Mouse (Mus musculus) liver, postnatal 0 days (tissue): ENCODE data around the gene Xylt1.

ENCODE experiments used
- CTCF ChIP-seq: sonication (generic); IDR thresholded peaks from 2 replicates; pipeline ENCODE4 v1.5.1; 2016; ENCODE audit warnings: antibody characterized with exemption, low read depth
- EP300 ChIP-seq: IDR thresholded peaks from 2 replicates; pipeline ENCODE4 v1.6.1; 2016; ENCODE audit warnings: antibody characterized with exemption, low read depth, mild to moderate bottlenecking

DNA sequence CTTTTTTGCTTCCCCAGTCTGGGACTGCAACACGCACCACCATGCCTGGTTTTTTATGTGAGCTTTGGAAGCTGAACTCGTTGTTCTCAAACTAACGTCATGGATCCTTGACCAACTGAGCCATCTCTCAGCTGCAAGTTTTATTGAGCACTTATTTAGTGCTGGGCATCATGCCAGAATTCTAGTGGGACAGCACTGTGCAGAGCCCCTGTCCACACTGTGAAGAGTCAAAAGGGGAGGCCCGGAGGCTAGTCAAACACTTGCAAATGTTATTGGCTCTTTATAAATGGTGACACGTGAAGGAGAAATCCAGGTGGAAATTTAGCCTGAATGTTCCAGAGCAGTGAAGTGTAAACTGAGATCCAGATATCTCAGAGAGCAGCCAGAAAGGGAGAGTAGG, 121.6 kb downstream of the Xylt1 start:
- TF ChIP-seq EP300: no peak
- no peak for TF ChIP-seq CTCF
